Mouse (Mus musculus) heart, embryonic 11.5 days (tissue): ENCODE measurements around the gene D930020B18Rik. TPM values are rescaled to one million over a fixed set of nuclear protein-coding genes. Genes with fewer than 3 reads are reported as not detected.

Source experiments
- ATAC-seq: fragments of 200-750 bp; cut with Nextera tagmentation; replicated peaks from 2 replicates; pipeline ENCODE4 v1.8.0; 2017; ENCODE audit warnings: moderate library complexity; ENCODE audit not compliant: insufficient number of reproducible peaks, low FRiP score, low TSS enrichment
- H3K27ac ChIP-seq: fragments of 300-500 bp; sonication (generic); 2 replicates; pipeline ENCODE4 v1.5.1; 2014; ENCODE audit warnings: mild to moderate bottlenecking, low read depth, low read length
- H3K27me3 ChIP-seq: fragments of 300-500 bp; sonication (generic); 2 replicates; pipeline ENCODE4 v1.6.1; 2014; ENCODE audit warnings: mild to moderate bottlenecking, low read length, mixed read lengths; ENCODE audit not compliant: control insufficient read depth, insufficient read depth
- H3K36me3 ChIP-seq: fragments of 300-500 bp; sonication (generic); 2 replicates; pipeline ENCODE4 v1.6.1; 2014; ENCODE audit warnings: mild to moderate bottlenecking, low read length, moderate library complexity, mixed read lengths; ENCODE audit not compliant: control insufficient read depth, insufficient read depth
- H3K4me1 ChIP-seq: fragments of 300-500 bp; sonication (generic); 2 replicates; pipeline ENCODE4 v1.6.1; 2014; ENCODE audit warnings: low read length; ENCODE audit not compliant: control insufficient read depth, insufficient read depth
- H3K4me2 ChIP-seq: fragments of 300-500 bp; sonication (generic); 2 replicates; pipeline ENCODE4 v1.6.1; 2014; ENCODE audit warnings: mild to moderate bottlenecking, moderate library complexity
- H3K4me3 ChIP-seq: fragments of 300-500 bp; sonication (generic); 2 replicates; pipeline ENCODE4 v1.5.1; 2014; ENCODE audit warnings: low read depth, low read length
- H3K9ac ChIP-seq: fragments of 300-500 bp; sonication (generic); 2 replicates; pipeline ENCODE4 v1.6.1; 2014; ENCODE audit warnings: mild to moderate bottlenecking, low read depth, low read length, moderate library complexity
- H3K9me3 ChIP-seq: fragments of 300-500 bp; sonication (generic); replicated peaks from 2 replicates; pipeline ENCODE4 v1.6.1; 2016; ENCODE audit warnings: low read length; ENCODE audit not compliant: control insufficient read depth
- WGBS: fragments of 180-500 bp; shearing (Covaris S2); extraction: QIAGEN DNeasy Blood & Tissue Kit; methylation state at CpG from one replicate; pipeline ENCODE4 v1.1.7; 2014; ENCODE audit not compliant: insufficient replicate concordance; 5-methylcytosine and 5-hydroxymethylcytosine counted together
- polyA plus RNA-seq: library from polyadenylated mRNA; unstranded; fragments of >200 nt; fragmentation: Nextera tagmentation; extraction: Ambion mirVana; gene quantifications from 2 replicates; pipeline ENCODE4 v1.2.1, GENCODE M21; 2014

Gene D930020B18Rik
- polyA plus RNA-seq, 1 experiment from 2014 or later = not detected

- H3K4me1 ChIP-seq = no peaks in the 10 kb centered on the region
- no peak overlapping the region for H3K4me2 ChIP-seq
- no peaks in the 10 kb centered on the region for H3K27me3 ChIP-seq
- H3K27ac ChIP-seq = no peak overlapping the region
- no peaks in the 10 kb centered on the region for H3K36me3 ChIP-seq
- H3K9ac ChIP-seq = no peak overlapping the region
- ATAC-seq = no peak
- H3K9me3 ChIP-seq = no peaks in the 10 kb centered on the region
- no peak overlapping the region for H3K4me3 ChIP-seq
- WGBS = 82% methylated on average over 6 of the region's 6 CpGs
Observed at GRCm38 (mm10) chr10:121704871-121705270, 63.5 kb downstream of the D930020B18Rik start.

GRCm38 (mm10) chr10:121705399-121706163 is 64.2 kb downstream of the D930020B18Rik start:
- 72% methylated on average over 15 of the region's 15 CpGs for WGBS
- no peak for ATAC-seq

GRCm38 (mm10) chr10:121716862-121717261 is 75.5 kb downstream of the D930020B18Rik start:
- Histone ChIP-seq H3K4me1 (no peaks in the 10 kb centered on the region), H3K27me3 (no peaks in the 10 kb centered on the region), H3K36me3 (no peaks in the 10 kb centered on the region), H3K27ac (no peak overlapping the region), H3K9me3 (peaks cover 3% of the 10 kb centered on the region; the same call in 1 of the 2 replicates), H3K9ac (no peak overlapping the region), H3K4me2 (no peak overlapping the region), H3K4me3 (no peak overlapping the region)
- no peak for ATAC-seq

More at GRCm38 (mm10) chr10:121705399-121706163, 64.2 kb downstream of the D930020B18Rik start:
- Histone ChIP-seq H3K9ac (no peak overlapping the region), H3K9me3 (no peaks in the 10 kb centered on the region), H3K36me3 (no peaks in the 10 kb centered on the region), H3K27ac (no peak overlapping the region), H3K4me1 (no peaks in the 10 kb centered on the region), H3K4me3 (no peak overlapping the region), H3K27me3 (no peaks in the 10 kb centered on the region), H3K4me2 (no peak overlapping the region)

GRCm38 (mm10) chr10:121718896-121719585 is 77.7 kb downstream of the D930020B18Rik start:
- Histone ChIP-seq H3K36me3 (no peaks in the 10 kb centered on the region), H3K27me3 (no peaks in the 10 kb centered on the region), H3K4me2 (no peak overlapping the region), H3K4me1 (no peaks in the 10 kb centered on the region), H3K4me3 (no peak overlapping the region), H3K9me3 (peaks cover 3% of the 10 kb centered on the region; the same call in 1 of the 2 replicates), H3K27ac (no peak overlapping the region), H3K9ac (no peak overlapping the region)
- no peak for ATAC-seq
- WGBS = 86% methylated on average over 18 of the region's 18 CpGs

- H3K4me2 ChIP-seq = no peak overlapping the region
- no peaks in the 10 kb centered on the region for H3K4me1 ChIP-seq
- H3K4me3 ChIP-seq = no peak overlapping the region
- no peak overlapping the region for H3K27ac ChIP-seq
- H3K9me3 ChIP-seq = peaks cover 3% of the 10 kb centered on the region; the same call in 1 of the 2 replicates
- no peaks in the 10 kb centered on the region for H3K27me3 ChIP-seq
- H3K9ac ChIP-seq = no peak overlapping the region
- no peaks in the 10 kb centered on the region for H3K36me3 ChIP-seq
- WGBS = 88% methylated on average over 13 of the region's 13 CpGs
- ATAC-seq = no peak
Observed at GRCm38 (mm10) chr10:121720701-121721100, 79.3 kb downstream of the D930020B18Rik start.

- H3K4me3 ChIP-seq = no peak overlapping the region
- H3K9ac ChIP-seq = no peak overlapping the region
- H3K9me3 ChIP-seq = peaks cover under 1% of the 10 kb centered on the region; the same call in 1 of the 2 replicates
- no peaks in the 10 kb centered on the region for H3K36me3 ChIP-seq
- 62% methylated on average over 4 of the region's 4 CpGs for WGBS
- ATAC-seq = no peak
- H3K27ac ChIP-seq = no peak overlapping the region
- H3K4me2 ChIP-seq = no peak overlapping the region
- H3K27me3 ChIP-seq = no peaks in the 10 kb centered on the region
- H3K4me1 ChIP-seq = no peaks in the 10 kb centered on the region
Observed at GRCm38 (mm10) chr10:121726505-121726904, 85.1 kb downstream of the D930020B18Rik start.

GRCm38 (mm10) chr10:121727151-121727550 is 85.8 kb downstream of the D930020B18Rik start:
- Histone ChIP-seq H3K27ac (no peak overlapping the region), H3K27me3 (no peaks in the 10 kb centered on the region), H3K4me1 (no peaks in the 10 kb centered on the region), H3K9ac (no peak overlapping the region), H3K4me3 (no peak overlapping the region), H3K9me3 (no peaks in the 10 kb centered on the region), H3K36me3 (no peaks in the 10 kb centered on the region), H3K4me2 (no peak overlapping the region)
- ATAC-seq = no peak
- WGBS = 59% methylated on average over 4 of the region's 4 CpGs

GRCm38 (mm10) chr10:121728226-121728625 is 86.8 kb downstream of the D930020B18Rik start:
- WGBS = 96% methylated on average over 4 of the region's 4 CpGs
- H3K36me3 ChIP-seq = no peaks in the 10 kb centered on the region
- ATAC-seq = no peak

More at GRCm38 (mm10) chr10:121728226-121728625, 86.8 kb downstream of the D930020B18Rik start:
- Histone ChIP-seq H3K4me2 (no peak overlapping the region), H3K27ac (no peak overlapping the region), H3K4me3 (no peak overlapping the region), H3K9ac (no peak overlapping the region), H3K27me3 (no peaks in the 10 kb centered on the region), H3K9me3 (no peaks in the 10 kb centered on the region), H3K4me1 (no peaks in the 10 kb centered on the region)
